Mouse (Mus musculus) C2C12 (cell line): ENCODE data around the gene Tas2r135.

ENCODE experiments used
- CEBPB ChIP-seq: IDR thresholded peaks from one replicate; pipeline ENCODE4 v1.6.1; 2011; ENCODE audit warnings: low read depth, mild to moderate bottlenecking, control low read depth, moderate library complexity
- CTCF ChIP-seq: IDR thresholded peaks from one replicate; pipeline ENCODE4 v1.5.1; 2011; ENCODE audit not compliant: control insufficient read depth, insufficient read depth, insufficient read length
- MYOD1 ChIP-seq: IDR thresholded peaks from one replicate; pipeline ENCODE4 v1.6.1; 2011; ENCODE audit warnings: low read depth; ENCODE audit not compliant: control insufficient read depth, insufficient read length

DNA sequence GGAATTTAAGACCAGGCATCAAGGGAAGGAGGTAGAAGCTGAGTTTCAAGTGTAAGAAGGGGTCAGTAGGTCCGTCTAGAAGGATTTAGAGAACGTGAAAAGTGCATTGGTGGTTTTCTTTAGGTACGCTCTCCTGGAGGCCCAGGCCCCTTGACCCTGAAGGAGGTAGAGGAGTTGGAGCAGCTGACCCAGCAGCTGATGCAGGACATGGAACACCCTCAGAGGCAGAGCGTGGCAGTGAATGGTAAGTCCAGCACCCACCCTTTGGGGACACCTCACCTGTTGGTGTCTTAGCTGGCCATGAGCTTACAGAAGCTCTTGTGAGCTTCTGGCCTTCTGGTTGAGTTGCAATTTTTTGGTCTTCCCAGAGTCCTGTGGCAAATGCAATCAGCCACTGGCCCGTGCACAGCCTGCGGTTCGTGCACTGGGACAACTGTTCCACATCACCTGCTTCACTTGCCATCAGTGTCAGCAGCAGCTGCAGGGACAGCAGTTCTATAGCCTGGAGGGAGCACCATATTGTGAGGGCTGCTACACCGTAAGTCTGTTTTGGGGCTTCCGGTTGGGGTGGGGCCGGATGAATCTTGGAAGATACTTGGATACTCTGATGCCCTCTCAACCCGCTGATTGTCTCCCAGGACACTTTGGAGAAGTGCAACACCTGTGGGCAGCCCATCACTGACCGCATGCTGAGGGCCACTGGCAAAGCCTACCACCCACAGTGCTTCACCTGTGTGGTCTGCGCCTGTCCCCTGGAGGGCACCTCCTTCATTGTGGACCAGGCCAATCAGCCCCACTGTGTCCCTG lies 49.2 kb upstream of the Tas2r135 start:
- TF ChIP-seq CEBPB (no peak), CTCF (no peak), MYOD1 (peak; percentile 3)
